Comparison of ENCODE assay signal across 8 mouse cellular contexts in genomic region chrX:94542536-94542935, GRCm38 (mm10). TPM values are rescaled to one million over a fixed set of nuclear protein-coding genes. Genes with fewer than 3 reads are reported as not detected.
A peak's percentile ranks its signal among the peaks of the same experiment; 100 is the strongest.
DNase-seq lines count a peak whose midpoint lies in the region; ATAC-seq and TF ChIP-seq lines count a peak whose summit lies in the region.

No protein-coding gene starts in this region.

- peak overlapping the region; percentile 66; the same call in 1 of the 2 replicates for H3K27ac ChIP-seq in lung, embryonic 15.5 days
- peak overlapping the region; percentile 81 for H3K27ac ChIP-seq in cortical plate, adult 2 months (ENCODE audit: insufficient read depth, low read length)
- H3K27ac ChIP-seq in hindbrain, embryonic 12.5 days: peak overlapping the region; percentile 92
- no peak overlapping the region for H3K27ac ChIP-seq in liver, embryonic 15.5 days (replicated peaks)

- WGBS in lung, embryonic 15.5 days: 30% methylated on average over 9 of the region's 9 CpGs
- 41% methylated on average over 9 of the region's 9 CpGs for WGBS in hindbrain, embryonic 12.5 days
- WGBS in liver, embryonic 15.5 days (ENCODE audit: insufficient replicate concordance): 33% methylated on average over 9 of the region's 9 CpGs

- H3K9ac ChIP-seq in lung, embryonic 15.5 days: peak overlapping the region; percentile 37
- H3K9ac ChIP-seq in hindbrain, embryonic 12.5 days: peak overlapping the region; percentile 55
- no peak overlapping the region; the same call in 1 of the 2 replicates for H3K9ac ChIP-seq in liver, embryonic 15.5 days

- no peak for ATAC-seq in lung, embryonic 15.5 days (ENCODE audit: borderline replicate concordance, extremely low read depth, low FRiP score, low TSS enrichment)
- ATAC-seq in hindbrain, embryonic 12.5 days (ENCODE audit: low FRiP score): 0 out of 2 replicates have a peak, but pooled peaks have one; percentile 1
- ATAC-seq in liver, embryonic 15.5 days (ENCODE audit: insufficient read depth): no peak
- ATAC-seq in inflammation-experienced regulatory T-cells, adult 6 months: no peak

- H3K27me3 ChIP-seq in lung, embryonic 15.5 days: no peaks in the 10 kb centered on the region; the same call in 1 of the 2 replicates
- peaks cover 11% of the 10 kb centered on the region; the same call in 1 of the 2 replicates for H3K27me3 ChIP-seq in hindbrain, embryonic 12.5 days
- peaks cover 37% of the 10 kb centered on the region for H3K27me3 ChIP-seq in liver, embryonic 15.5 days

- TF ChIP-seq CTCF in cortical plate, adult 2 months (IDR thresholded peaks at IDR 0.05; ENCODE audit: extremely low read depth, insufficient read depth, low read length): no peak

- peaks cover 11% of the 10 kb centered on the region for H3K4me1 ChIP-seq in lung, embryonic 15.5 days
- no peaks in the 10 kb centered on the region; the same call in 1 of the 2 replicates for H3K4me1 ChIP-seq in cortical plate, adult 2 months (ENCODE audit: control insufficient read depth, insufficient read depth, low read length)
- peaks cover 19% of the 10 kb centered on the region for H3K4me1 ChIP-seq in hindbrain, embryonic 12.5 days
- H3K4me1 ChIP-seq in liver, embryonic 15.5 days (replicated peaks): 0 out of 2 replicates have a peak, but pooled peaks cover 4% of the 10 kb centered on the region

- peaks cover 21% of the 10 kb centered on the region for H3K36me3 ChIP-seq in lung, embryonic 15.5 days
- H3K36me3 ChIP-seq in hindbrain, embryonic 12.5 days: peaks cover 25% of the 10 kb centered on the region
- H3K36me3 ChIP-seq in liver, embryonic 15.5 days (replicated peaks): no peaks in the 10 kb centered on the region

- peak overlapping the region; percentile 54 for H3K4me2 ChIP-seq in lung, embryonic 15.5 days
- H3K4me2 ChIP-seq in hindbrain, embryonic 12.5 days (replicated peaks): peak overlapping the region; percentile 50
- H3K4me2 ChIP-seq in liver, embryonic 15.5 days: peak overlapping the region; percentile 75

- no peak for DNase-seq in lung, postnatal 10 days
- DNase-seq in B cell, adult 2 months: no peak
- DNase-seq in urinary bladder, postnatal 36 days (ENCODE audit: low spot score in 2 of 2): no peak

- H3K9me3 ChIP-seq in lung, embryonic 15.5 days: no peaks in the 10 kb centered on the region
- H3K9me3 ChIP-seq in hindbrain, embryonic 12.5 days (replicated peaks): no peaks in the 10 kb centered on the region
- H3K9me3 ChIP-seq in liver, embryonic 15.5 days (replicated peaks): no peaks in the 10 kb centered on the region

- TF ChIP-seq POLR2A in cortical plate, adult 2 months (IDR thresholded peaks at IDR 0.05; ENCODE audit: extremely low read depth, insufficient read depth, low read length): no peak

- H3K4me3 ChIP-seq in lung, embryonic 15.5 days: peak overlapping the region; percentile 59
- H3K4me3 ChIP-seq in cortical plate, adult 2 months (ENCODE audit: insufficient read depth, low read length): peak overlapping the region; percentile 93; the same call in 1 of the 2 replicates
- peak overlapping the region; percentile 61 for H3K4me3 ChIP-seq in hindbrain, embryonic 12.5 days
- H3K4me3 ChIP-seq in liver, embryonic 15.5 days (replicated peaks): peak overlapping the region; percentile 61

RNA-seq across cellular contexts. Expression of gene Maged1, which starts 0.6 kb away (rescaled TPM):
- polyA plus RNA-seq in lung, embryonic 15.5 days (2015; fragmentation: Nextera tagmentation; extraction: Ambion mirVana): 610 and 614 TPM in 2 replicates
- polyA plus RNA-seq in cortical plate, adult 2 months (2012; rRNA removed): 420 and 423 TPM in 2 replicates
- 955 and 1,015 TPM in 2 replicates for polyA plus RNA-seq in hindbrain, embryonic 12.5 days (2016; fragmentation: Nextera tagmentation; extraction: Ambion mirVana)
- 76.8 and 80.7 TPM in 2 replicates for polyA plus RNA-seq in liver, embryonic 15.5 days (2015; fragmentation: Nextera tagmentation; extraction: Ambion mirVana)
- 1 to 10 TPM; 3.7 to 8.0 (median 7.9) TPM for polyA plus RNA-seq in inflammation-experienced regulatory T-cells, adult 6 months (2017; shearing (Covaris generic))
